Comparison of ENCODE assay signal across 8 mouse cellular contexts in the genomic region with DNA sequence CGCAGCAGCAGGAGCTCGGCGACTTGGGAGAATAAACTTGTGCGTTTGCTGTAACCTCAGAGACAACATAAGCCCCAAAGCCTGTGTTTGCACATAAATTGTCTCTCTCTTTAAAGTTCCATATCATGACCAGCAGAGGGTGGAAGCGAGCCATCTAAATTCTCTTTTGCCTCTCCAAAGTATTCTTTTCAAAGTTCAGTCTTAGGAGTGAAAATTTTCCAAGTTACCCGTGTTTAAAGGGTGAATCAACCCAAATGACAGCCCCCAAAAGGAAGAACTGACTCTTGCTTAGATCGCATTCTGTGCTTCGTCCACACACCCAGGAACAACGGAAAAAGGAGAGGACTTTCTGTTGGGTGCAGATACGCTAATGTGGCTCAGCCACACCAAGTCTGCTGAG. TPM values are rescaled to one million over a fixed set of nuclear protein-coding genes. Genes with fewer than 3 reads are reported as not detected.
DNase-seq lines count a peak whose midpoint lies in the region; ATAC-seq and TF ChIP-seq lines count a peak whose summit lies in the region.

No protein-coding gene starts in this region.

- no peak overlapping the region for H3K27ac ChIP-seq in layer of hippocampus, adult 2 months
- no peak overlapping the region for H3K27ac ChIP-seq in embryonic facial prominence, embryonic 10.5 days (replicated peaks)
- H3K27ac ChIP-seq in hindbrain, embryonic 15.5 days (replicated peaks): no peak overlapping the region
- H3K27ac ChIP-seq in neural tube, embryonic 12.5 days: no peak overlapping the region

- no peaks in the 10 kb centered on the region for H3K36me3 ChIP-seq in embryonic facial prominence, embryonic 10.5 days (replicated peaks)
- H3K36me3 ChIP-seq in hindbrain, embryonic 15.5 days: no peaks in the 10 kb centered on the region
- no peaks in the 10 kb centered on the region for H3K36me3 ChIP-seq in neural tube, embryonic 12.5 days

- 8% methylated on average over 10 of the region's 10 CpGs for WGBS in embryonic facial prominence, embryonic 10.5 days
- WGBS in hindbrain, embryonic 15.5 days: 6% methylated on average over 10 of the region's 10 CpGs
- WGBS in neural tube, embryonic 12.5 days: 11% methylated on average over 10 of the region's 10 CpGs

- H3K9me3 ChIP-seq in embryonic facial prominence, embryonic 10.5 days: no peaks in the 10 kb centered on the region
- H3K9me3 ChIP-seq in hindbrain, embryonic 15.5 days: no peaks in the 10 kb centered on the region
- H3K9me3 ChIP-seq in neural tube, embryonic 12.5 days: no peaks in the 10 kb centered on the region

- CTCF ChIA-PET in Patski (lab: Charles Lee): interaction anchor here (0.8 to 1.3 kb wide), 2 partner anchors 16 to 59 kb away, joined by 3 to 5 read pairs; no protein-coding TSS in a partner anchor

- no peak for ATAC-seq in Patski
- no peak for ATAC-seq in hindbrain, embryonic 15.5 days (ENCODE audit: low FRiP score, low read depth)
- no peak for ATAC-seq in neural tube, embryonic 12.5 days (ENCODE audit: low FRiP score, low read depth)

- H3K4me2 ChIP-seq in hindbrain, embryonic 15.5 days: peak overlapping the region; percentile 39
- peak overlapping the region; percentile 35 for H3K4me2 ChIP-seq in neural tube, embryonic 12.5 days (replicated peaks)

- peaks cover 19% of the 10 kb centered on the region for H3K4me1 ChIP-seq in embryonic facial prominence, embryonic 10.5 days
- H3K4me1 ChIP-seq in hindbrain, embryonic 15.5 days (replicated peaks): no peaks in the 10 kb centered on the region; the same call in 1 of the 2 replicates
- H3K4me1 ChIP-seq in neural tube, embryonic 12.5 days: peaks cover 14% of the 10 kb centered on the region

- H3K9ac ChIP-seq in hindbrain, embryonic 15.5 days: no peak overlapping the region
- no peak overlapping the region for H3K9ac ChIP-seq in neural tube, embryonic 12.5 days

- POLR2A ChIA-PET in Patski (lab: Charles Lee): interaction anchor here (0.6 kb wide), 1 partner anchor 160 kb away, joined by 3 read pairs; no protein-coding TSS in a partner anchor

- peak; percentile 86 for TF ChIP-seq CTCF in layer of hippocampus, adult 2 months (conservative IDR thresholded peaks at IDR 0.05)
- peak; percentile 74 for TF ChIP-seq CTCF in Patski (IDR thresholded peaks at IDR 0.05)

- DNase-seq in layer of hippocampus, adult 2 months (ENCODE audit: low spot score in 2 of 2): peak; percentile 42 to 66
- DNase-seq in layer of hippocampus, adult 9-10 months (ENCODE audit: low spot score): no peak
- DNase-seq in Patski (ENCODE audit: low read depth, low spot score) (no peak), liver (peak; percentile 20)
- peak; percentile 55 for DNase-seq in embryonic facial prominence, embryonic 10.5 days (ENCODE audit: low spot score)
- DNase-seq in spleen, postnatal 4 days (ENCODE audit: low spot score in 2 of 2): no peak

- H3K4me3 ChIP-seq in layer of hippocampus, adult 2 months: no peak overlapping the region
- peak overlapping the region; percentile 42 for H3K4me3 ChIP-seq in embryonic facial prominence, embryonic 10.5 days
- no peak overlapping the region for H3K4me3 ChIP-seq in hindbrain, embryonic 15.5 days
- no peak overlapping the region for H3K4me3 ChIP-seq in neural tube, embryonic 12.5 days

- in situ Hi-C loops in Patski (cut with MboI; ENCODE audit: low pct_unique_long_range_greater_than_20kb): no loop called here

- no peaks in the 10 kb centered on the region for H3K27me3 ChIP-seq in Patski
- peaks cover 6% of the 10 kb centered on the region; the same call in 1 of the 2 replicates for H3K27me3 ChIP-seq in embryonic facial prominence, embryonic 10.5 days (replicated peaks; ENCODE audit: low read depth, poor library complexity, severe bottlenecking)
- H3K27me3 ChIP-seq in hindbrain, embryonic 15.5 days: no peaks in the 10 kb centered on the region
- no peaks in the 10 kb centered on the region for H3K27me3 ChIP-seq in neural tube, embryonic 12.5 days (replicated peaks)

RNA-seq across cellular contexts. Expression of gene Bhlha9, which starts 17.2 kb away (rescaled TPM):
- 1 to 10 TPM; 3.4 to 5.3 TPM for total RNA-seq in layer of hippocampus, adult 2 months (2021)
- polyA plus RNA-seq in Patski (2021): 0.15 TPM
- polyA plus RNA-seq in embryonic facial prominence, embryonic 10.5 days (2016; fragmentation: Nextera tagmentation; extraction: Ambion mirVana): not detected in 2 replicates
- 1.3 and 1.7 TPM in 2 replicates for polyA plus RNA-seq in hindbrain, embryonic 15.5 days (2015; fragmentation: Nextera tagmentation; extraction: Ambion mirVana)
- polyA plus RNA-seq in neural tube, embryonic 12.5 days (2016; fragmentation: Nextera tagmentation; extraction: Ambion mirVana): 0.27 and 0.38 TPM in 2 replicates

RNA-seq across cellular contexts. Expression of gene Trarg1, which starts 24.5 kb away (rescaled TPM):
- under 1 TPM; 0.42 to 0.54 TPM for total RNA-seq in layer of hippocampus, adult 2 months (2021)
- polyA plus RNA-seq in Patski (2021): 0.05 TPM
- 0.05 and 0.18 TPM in 2 replicates for polyA plus RNA-seq in embryonic facial prominence, embryonic 10.5 days (2016; fragmentation: Nextera tagmentation; extraction: Ambion mirVana)
- 0.82 and 2.8 TPM in 2 replicates for polyA plus RNA-seq in hindbrain, embryonic 15.5 days (2015; fragmentation: Nextera tagmentation; extraction: Ambion mirVana)
- 0.27 and 0.62 TPM in 2 replicates for polyA plus RNA-seq in neural tube, embryonic 12.5 days (2016; fragmentation: Nextera tagmentation; extraction: Ambion mirVana)

RNA-seq across cellular contexts. Expression of gene Abr, which starts 33.0 kb away (rescaled TPM):
- total RNA-seq in layer of hippocampus, adult 2 months (2021): 100 to 1,000 TPM; 528 to 537 TPM
- polyA plus RNA-seq in Patski (2021): 136 TPM
- polyA plus RNA-seq in embryonic facial prominence, embryonic 10.5 days (2016; fragmentation: Nextera tagmentation; extraction: Ambion mirVana): 29.6 and 34.6 TPM in 2 replicates
- polyA plus RNA-seq in hindbrain, embryonic 15.5 days (2015; fragmentation: Nextera tagmentation; extraction: Ambion mirVana): 99.9 and 113 TPM in 2 replicates
- polyA plus RNA-seq in neural tube, embryonic 12.5 days (2016; fragmentation: Nextera tagmentation; extraction: Ambion mirVana): 74.9 and 76.2 TPM in 2 replicates

Comparison
In these comparisons a context has a peak if more than half of its experiments do, and no peak if none do; other contexts are left out.
1. DNase-seq: peak in layer of hippocampus, adult 2 months (2 of 2), embryonic facial prominence, embryonic 10.5 days (single experiment) and liver (single experiment); none in layer of hippocampus, adult 9-10 months (single experiment), Patski (single experiment) and spleen, postnatal 4 days (0 of 2).